Mouse (Mus musculus): Measurements from ENCODE around the gene Sugct.

- TF ChIP-seq POLR2A (IDR thresholded peaks at IDR 0.05; ENCODE audit: extremely low read depth, insufficient read depth, low read length) (no peak), CTCF (IDR thresholded peaks at IDR 0.05; ENCODE audit: low read depth, low read length) (no peak)
Measured at GRCm38 (mm10) chr13:16952045-16952444, 743.3 kb downstream of the Sugct start.
